Mouse (Mus musculus) erythroblast, adult 5-6 weeks (primary cell): ENCODE data around the gene Prg2. TPM values are rescaled to one million over a fixed set of nuclear protein-coding genes. Genes with fewer than 3 reads are reported as not detected.

Source experiments
- ATAC-seq: replicated peaks from 2 replicates; pipeline ENCODE4 v1.8.0; 2016; ENCODE audit warnings: moderate number of reproducible peaks, mild to moderate bottlenecking, moderate TSS enrichment, inconsistent platforms; ENCODE audit not compliant: poor library complexity, low FRiP score, severe bottlenecking
- total RNA-seq, 2 experiments: library from RNA; stranded (forward) in 1 of 2; stranded (reverse) in 1 of 2; fragments of 150-400 nt in 1 of 2; fragments of 200-764, 138-1000 nt in 1 of 2; gene quantifications; 2 replicates each; pipeline versions ENCODE4 v1.2.3 to v1.2.4; 2015 to 2017; ENCODE audit warnings: low replicate concordance in 2 of 2

The Prg2 gene
- total RNA-seq, 2 experiments from 2014 or later: 140 to 503 TPM

DNA sequence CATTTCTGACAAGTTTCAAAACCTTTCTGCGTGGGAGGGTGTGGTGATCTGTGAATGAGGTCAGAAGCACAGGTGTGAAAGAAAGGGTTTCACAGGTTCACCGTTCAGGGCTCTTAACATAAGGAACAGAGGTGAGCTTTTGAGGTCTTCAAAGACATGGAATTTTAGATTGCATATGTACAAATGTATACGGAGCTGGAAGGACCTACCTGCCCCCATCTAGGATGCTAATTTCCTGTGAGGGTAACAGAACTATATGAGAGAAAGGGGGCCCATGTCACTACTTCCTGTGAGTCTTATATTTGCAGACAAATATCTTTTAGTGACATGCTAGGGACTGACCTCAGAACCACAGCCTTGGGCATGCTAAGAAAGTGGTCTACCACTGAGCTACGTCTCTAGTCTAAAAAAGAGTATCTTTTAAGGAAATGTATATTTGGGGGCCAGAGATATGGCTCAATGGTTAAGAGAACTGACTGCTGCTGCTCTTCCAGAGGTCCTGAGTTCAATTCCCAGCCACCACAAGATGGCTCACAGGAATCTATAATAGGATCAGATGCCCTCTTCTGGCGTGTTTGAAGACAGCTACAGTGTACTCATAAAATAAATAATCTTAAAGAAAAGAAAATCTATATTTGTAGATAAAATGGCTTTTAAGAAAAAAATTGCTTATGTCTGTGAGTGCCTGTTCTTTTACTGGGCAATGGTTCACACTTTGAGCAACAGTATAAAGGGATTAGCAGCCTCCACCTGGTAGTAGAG lies 33.7 kb downstream of the Prg2 start:
- no peak for ATAC-seq

DNA sequence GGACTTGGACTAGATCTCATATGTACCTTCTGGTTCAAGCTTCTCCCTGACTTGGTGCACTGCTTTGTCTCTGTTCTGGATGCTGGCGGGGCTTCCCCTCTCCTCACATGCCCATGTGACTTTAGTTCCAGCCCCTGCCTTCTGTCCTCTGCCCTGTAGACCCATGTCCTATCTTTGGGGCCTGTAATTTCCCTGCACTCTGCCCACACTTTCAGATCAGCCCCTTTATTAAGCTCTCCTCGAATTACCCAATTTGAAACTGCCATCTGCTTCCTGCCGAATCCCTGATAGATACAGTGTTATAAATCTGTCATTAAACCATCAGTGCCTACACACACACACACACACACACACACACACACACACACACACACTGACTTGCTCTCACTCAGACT lies 34.3 kb downstream of the Prg2 start:
- ATAC-seq: no peak

DNA sequence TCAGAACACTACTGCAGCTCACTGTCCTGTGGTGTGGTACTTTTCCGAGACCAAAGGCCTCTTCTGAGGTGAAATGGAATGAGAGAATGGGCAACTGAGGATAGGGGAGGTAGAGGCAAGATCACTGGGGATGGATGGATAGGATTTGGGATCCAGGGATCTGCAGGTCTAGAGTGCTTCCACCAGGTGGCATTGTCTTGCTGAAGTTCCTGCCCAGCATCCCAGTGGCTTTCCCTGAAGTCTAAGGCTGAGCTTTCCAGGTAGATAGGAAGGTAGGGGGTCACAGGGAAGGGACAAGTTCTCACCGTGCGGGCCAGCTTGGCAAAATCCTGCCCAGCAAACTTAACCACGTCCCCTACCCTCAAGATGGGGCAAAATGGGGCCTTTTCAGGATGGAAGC lies 41.8 kb downstream of the Prg2 start:
- ATAC-seq: no peak

DNA sequence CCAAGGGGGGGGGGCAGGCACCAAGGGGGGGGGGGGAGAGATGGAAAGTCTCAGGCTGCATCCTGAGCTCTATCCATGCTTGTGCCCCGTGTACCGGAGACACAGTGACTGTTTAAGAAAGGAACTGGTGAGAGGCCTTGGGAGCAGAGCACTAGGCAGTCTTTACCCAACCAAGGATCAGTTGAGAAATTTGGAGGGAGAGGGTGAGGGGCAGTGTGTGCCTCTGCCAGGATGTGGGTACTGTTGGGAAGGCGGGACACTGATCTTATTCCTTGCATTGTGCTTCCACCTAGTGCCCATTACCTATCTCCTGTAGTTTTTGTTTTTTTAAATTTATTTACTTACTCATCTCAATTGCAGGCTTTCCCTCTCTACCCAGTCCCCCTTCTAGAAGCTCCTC lies 45.9 kb downstream of the Prg2 start:
- ATAC-seq: no peak

DNA sequence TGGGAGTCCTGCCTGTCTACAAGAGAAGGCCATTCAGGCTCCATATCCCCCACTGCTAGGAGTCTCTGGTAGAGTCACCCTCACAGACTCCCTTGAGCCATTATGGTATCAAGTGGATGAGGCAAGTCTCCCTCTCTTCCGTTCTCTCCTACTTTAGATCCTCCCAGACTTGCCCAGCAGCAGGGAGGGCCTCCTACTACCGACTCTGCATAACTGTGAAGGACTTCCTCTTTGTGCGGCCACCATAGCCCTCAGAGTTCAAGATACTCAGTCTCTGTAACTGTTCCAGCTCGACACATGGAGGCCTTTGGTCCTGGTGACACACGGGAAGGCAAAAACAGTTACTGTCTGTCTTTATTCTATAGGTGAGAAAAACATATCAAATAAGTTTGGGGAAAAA lies 47.0 kb downstream of the Prg2 start:
- ATAC-seq: no peak

DNA sequence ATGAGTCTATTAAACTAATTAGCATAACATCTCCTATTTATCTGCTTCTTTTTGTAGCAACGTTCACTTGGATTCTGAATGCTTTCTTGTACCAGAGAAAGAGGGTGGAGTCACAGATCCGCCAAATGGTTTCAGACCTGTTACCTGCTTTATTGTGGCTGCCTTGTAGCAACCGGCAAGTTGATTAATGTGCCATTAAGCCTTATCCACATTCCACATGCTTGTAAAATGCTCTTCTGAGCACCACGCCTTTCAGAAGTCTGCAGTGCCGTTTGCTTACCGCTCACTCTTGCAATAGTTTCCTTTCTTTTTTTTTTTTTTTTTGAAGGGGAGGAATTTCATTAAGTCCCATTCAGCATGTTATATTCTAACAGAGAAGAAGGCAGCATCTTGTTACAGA lies 49.6 kb downstream of the Prg2 start:
- no peak for ATAC-seq

DNA sequence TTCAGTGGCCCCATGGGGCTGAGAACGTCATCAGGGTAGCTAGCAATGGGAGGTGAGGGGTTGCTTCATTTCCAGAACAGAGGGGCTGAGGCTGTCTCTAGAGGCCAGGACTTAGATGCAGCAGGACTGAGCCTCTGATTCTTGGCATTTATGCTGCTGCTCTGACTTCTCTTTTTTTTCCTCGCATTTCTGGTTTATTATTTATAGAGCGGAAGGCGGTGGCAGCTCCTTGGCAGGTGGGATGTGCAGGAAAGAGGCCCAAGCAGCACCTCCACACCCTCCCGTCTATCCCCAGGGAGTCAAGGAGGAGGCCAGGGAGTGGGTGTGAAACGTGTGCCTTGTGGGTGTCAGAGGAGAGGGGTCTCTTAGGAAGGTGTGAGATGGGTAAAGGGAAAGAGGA lies 50.7 kb downstream of the Prg2 start:
- ATAC-seq: no peak

DNA sequence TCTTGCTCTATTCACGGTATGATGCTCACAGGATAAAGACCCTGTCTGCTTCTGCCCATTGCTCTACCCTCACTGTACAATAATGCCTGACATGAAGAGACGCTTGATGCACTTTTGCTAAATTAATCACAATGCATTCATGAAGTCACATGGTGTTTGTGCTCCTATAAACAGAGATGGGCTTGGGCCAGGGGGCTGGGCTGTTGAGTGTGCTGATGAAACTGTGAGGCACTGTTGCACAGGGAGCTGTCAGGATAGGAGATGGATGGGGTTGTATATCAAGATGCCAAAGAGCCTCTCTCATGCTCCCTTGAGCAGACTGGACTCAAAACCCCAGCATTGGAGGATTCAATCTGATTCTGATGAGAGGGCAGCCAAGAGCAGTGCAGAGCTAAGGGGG lies 52.9 kb downstream of the Prg2 start:
- ATAC-seq: no peak

Other genes starting within 250 kb of the Prg2 start
- gene Ypel4, start 246.4 kb upstream of the Prg2 start, total RNA-seq (2015; ENCODE audit: low replicate concordance): 1,364 and 1,503 TPM in 2 replicates
- 1,636 and 1,967 TPM in 2 replicates for gene Ypel4, start 246.4 kb upstream of the Prg2 start, total RNA-seq (2017; ENCODE audit: low replicate concordance)
- not detected in 2 replicates for gene Gm19426, start 236.8 kb upstream of the Prg2 start, total RNA-seq (2015; ENCODE audit: low replicate concordance)
- not detected in 2 replicates for gene Gm19426, start 236.8 kb upstream of the Prg2 start, total RNA-seq (2017; ENCODE audit: low replicate concordance)
- gene Serping1, start 205.0 kb upstream of the Prg2 start, total RNA-seq (2015; ENCODE audit: low replicate concordance): 4.2 and 7.3 TPM in 2 replicates
- 2.1 and 3.1 TPM in 2 replicates for gene Serping1, start 205.0 kb upstream of the Prg2 start, total RNA-seq (2017; ENCODE audit: low replicate concordance)
- gene Ube2l6, start 181.6 kb upstream of the Prg2 start, total RNA-seq (2015; ENCODE audit: low replicate concordance): 974 and 1,000 TPM in 2 replicates
- gene Ube2l6, start 181.6 kb upstream of the Prg2 start, total RNA-seq (2017; ENCODE audit: low replicate concordance): 826 and 843 TPM in 2 replicates
- not detected in 2 replicates for gene Smtnl1, start 157.8 kb upstream of the Prg2 start, total RNA-seq (2015; ENCODE audit: low replicate concordance)
- 2.0 TPM in 1 of 2 replicates, not detected in the other for gene Smtnl1, start 157.8 kb upstream of the Prg2 start, total RNA-seq (2017; ENCODE audit: low replicate concordance)
- gene Timm10, start 153.5 kb upstream of the Prg2 start, total RNA-seq (2015; ENCODE audit: low replicate concordance): 28.6 and 43.9 TPM in 2 replicates
- gene Timm10, start 153.5 kb upstream of the Prg2 start, total RNA-seq (2017; ENCODE audit: low replicate concordance): 5.2 and 22.2 TPM in 2 replicates
- 756 and 864 TPM in 2 replicates for gene Slc43a1, start 141.6 kb upstream of the Prg2 start, total RNA-seq (2015; ENCODE audit: low replicate concordance)
- gene Slc43a1, start 141.6 kb upstream of the Prg2 start, total RNA-seq (2017; ENCODE audit: low replicate concordance): 516 and 701 TPM in 2 replicates
- not detected in 2 replicates for gene Rtn4rl2, start 93.8 kb upstream of the Prg2 start, total RNA-seq (2015; ENCODE audit: low replicate concordance)
- not detected in 2 replicates for gene Rtn4rl2, start 93.8 kb upstream of the Prg2 start, total RNA-seq (2017; ENCODE audit: low replicate concordance)
- 207 and 247 TPM in 2 replicates for gene Slc43a3, start 43.9 kb upstream of the Prg2 start, total RNA-seq (2015; ENCODE audit: low replicate concordance)
- gene Slc43a3, start 43.9 kb upstream of the Prg2 start, total RNA-seq (2017; ENCODE audit: low replicate concordance): 227 and 246 TPM in 2 replicates
- gene Prg3, start 7.8 kb downstream of the Prg2 start, total RNA-seq (2015; ENCODE audit: low replicate concordance): 21.7 and 30.7 TPM in 2 replicates
- 20.4 and 21.9 TPM in 2 replicates for gene Prg3, start 7.8 kb downstream of the Prg2 start, total RNA-seq (2017; ENCODE audit: low replicate concordance)
- 54.8 and 61.9 TPM in 2 replicates for gene Ssrp1, start 56.8 kb downstream of the Prg2 start, total RNA-seq (2015; ENCODE audit: low replicate concordance)
- 111 and 113 TPM in 2 replicates for gene Ssrp1, start 56.8 kb downstream of the Prg2 start, total RNA-seq (2017; ENCODE audit: low replicate concordance)
- gene P2rx3, start 57.0 kb downstream of the Prg2 start, total RNA-seq (2015; ENCODE audit: low replicate concordance): not detected in 2 replicates
- gene P2rx3, start 57.0 kb downstream of the Prg2 start, total RNA-seq (2017; ENCODE audit: low replicate concordance): not detected in 2 replicates
- gene Tnks1bp1, start 67.6 kb downstream of the Prg2 start, total RNA-seq (2015; ENCODE audit: low replicate concordance): not detected in 2 replicates
- 1.2 and 1.5 TPM in 2 replicates for gene Tnks1bp1, start 67.6 kb downstream of the Prg2 start, total RNA-seq (2017; ENCODE audit: low replicate concordance)
- 0.63 TPM in 1 of 2 replicates, not detected in the other for gene Aplnr, start 155.8 kb downstream of the Prg2 start, total RNA-seq (2015; ENCODE audit: low replicate concordance)
- gene Aplnr, start 155.8 kb downstream of the Prg2 start, total RNA-seq (2017; ENCODE audit: low replicate concordance): 0.34 and 0.70 TPM in 2 replicates
- not detected in 2 replicates for gene Lrrc55, start 216.7 kb downstream of the Prg2 start, total RNA-seq (2015; ENCODE audit: low replicate concordance)
- gene Lrrc55, start 216.7 kb downstream of the Prg2 start, total RNA-seq (2017; ENCODE audit: low replicate concordance): 0.28 TPM in 1 of 2 replicates, not detected in the other